Mouse (Mus musculus) embryo, embryonic 10 days (tissue): ENCODE measurements around the gene Gtf3a.

Experiments
- DNase-seq: peaks from one replicate; pipeline ENCODE4 v3.0.0-alpha.2; 2015; ENCODE audit warnings: low spot score

Gene Gtf3a

DNA sequence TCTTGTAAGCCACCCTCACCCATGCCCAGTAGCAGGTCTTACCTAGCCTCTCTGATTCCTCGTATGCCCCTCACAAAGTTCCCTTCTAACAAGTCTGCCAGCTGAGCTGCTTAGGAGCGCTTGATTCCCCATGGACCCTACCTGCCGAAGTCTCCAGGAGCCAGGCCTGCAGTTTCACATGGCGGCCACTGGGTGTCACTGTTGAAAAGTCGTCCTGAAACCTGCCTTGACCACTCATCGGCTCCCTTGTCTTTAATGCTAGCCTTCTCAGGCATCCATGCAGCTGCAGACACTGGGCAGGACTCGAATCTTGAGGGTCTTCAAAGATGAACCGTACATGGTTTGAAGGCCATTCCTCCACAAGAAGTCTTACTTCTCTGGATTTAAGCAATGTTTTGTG is 34.8 kb downstream of the Gtf3a start:
- peak; percentile 88 for DNase-seq

DNA sequence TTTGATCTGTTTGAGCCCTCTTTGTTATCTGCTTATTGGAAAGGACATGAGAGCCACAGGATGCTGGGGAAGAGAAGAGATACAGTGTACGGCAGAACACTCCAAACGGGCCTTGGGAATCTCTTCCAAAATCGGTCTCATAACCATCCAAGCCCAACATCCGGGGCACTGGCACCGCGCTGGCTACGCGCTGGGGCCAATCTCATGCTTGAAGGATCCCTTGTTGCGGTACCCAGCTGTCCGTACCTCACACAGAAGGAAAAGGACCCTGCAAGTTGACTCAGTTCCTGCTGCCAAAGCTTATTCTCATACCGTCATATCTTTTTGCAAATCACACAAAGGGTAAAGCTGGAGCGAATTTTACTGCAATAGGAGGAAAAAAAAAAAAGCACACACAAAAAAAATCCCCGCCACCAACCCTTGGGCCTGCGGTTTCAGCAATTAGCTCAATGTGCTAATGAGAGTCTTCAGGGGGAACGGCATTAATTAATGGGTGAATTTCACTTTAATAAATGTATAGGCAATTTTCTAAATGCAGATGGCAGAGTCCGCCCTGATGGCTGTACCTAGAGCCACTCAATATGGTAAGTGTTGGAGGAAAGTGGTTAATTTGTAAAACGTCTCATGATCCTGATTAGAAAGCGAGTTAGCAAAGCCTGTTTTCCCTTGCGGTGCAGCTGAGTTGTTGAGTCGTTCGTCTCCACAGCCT is 37.4 kb downstream of the Gtf3a start:
- DNase-seq: no peak

DNA sequence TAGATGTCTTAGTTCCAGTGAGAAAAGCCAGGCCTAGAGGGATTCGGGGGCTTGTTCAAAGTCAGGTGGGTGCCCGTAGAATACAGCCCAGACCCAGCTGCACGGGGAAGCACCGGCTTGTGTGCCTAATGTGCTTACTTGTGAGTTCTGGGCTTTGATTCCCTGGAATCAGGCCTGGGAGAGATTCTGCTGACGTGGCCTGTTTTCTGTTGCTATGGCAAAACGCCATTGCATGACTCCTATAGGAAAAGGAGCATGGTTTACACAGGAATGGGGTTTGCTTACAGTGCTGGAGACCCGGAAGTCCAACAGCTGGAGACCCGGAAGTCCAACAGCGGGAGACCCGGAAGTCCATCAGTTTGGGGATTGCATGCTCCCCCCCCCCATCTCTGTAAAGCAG is 39.1 kb downstream of the Gtf3a start:
- no peak for DNase-seq

DNA sequence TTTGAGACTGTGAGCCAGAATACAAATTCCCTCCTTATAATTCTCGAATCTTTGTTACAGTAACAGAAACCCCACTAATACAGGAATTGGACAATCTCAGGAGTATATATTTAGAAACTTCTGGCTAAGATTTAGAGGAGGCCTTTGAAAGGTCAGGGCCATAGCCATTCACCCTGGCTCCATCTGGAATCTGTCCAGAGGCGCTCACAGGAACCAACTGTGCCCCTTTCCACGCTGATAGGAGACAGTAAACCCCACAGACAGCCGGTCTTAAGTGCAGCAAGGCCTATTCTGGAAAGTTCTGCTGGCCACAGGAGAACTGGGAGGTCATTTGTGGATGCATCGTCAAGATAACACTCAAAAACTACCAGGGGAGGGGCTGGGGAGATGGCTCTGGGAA is 40.6 kb downstream of the Gtf3a start:
- DNase-seq: no peak

DNA sequence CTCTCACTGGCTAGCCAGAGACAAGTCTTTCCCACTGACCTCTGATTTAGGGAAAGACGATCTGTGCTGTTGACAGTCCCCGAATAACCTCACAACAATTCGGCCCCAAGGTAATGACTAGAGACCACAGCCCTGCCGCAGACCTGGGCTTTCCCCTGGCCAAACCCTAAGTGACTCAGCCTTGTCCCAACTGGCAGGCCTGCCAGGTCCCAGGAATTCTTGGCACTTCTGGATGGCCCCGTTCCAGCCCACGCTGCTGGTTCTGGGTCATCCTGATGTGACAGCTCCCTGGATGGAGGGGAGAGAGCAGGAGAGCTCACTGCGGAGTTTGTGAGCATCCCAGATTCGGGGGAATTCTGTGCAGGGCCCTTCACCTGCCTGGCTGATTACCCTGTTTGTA is 45.1 kb downstream of the Gtf3a start:
- no peak for DNase-seq

DNA sequence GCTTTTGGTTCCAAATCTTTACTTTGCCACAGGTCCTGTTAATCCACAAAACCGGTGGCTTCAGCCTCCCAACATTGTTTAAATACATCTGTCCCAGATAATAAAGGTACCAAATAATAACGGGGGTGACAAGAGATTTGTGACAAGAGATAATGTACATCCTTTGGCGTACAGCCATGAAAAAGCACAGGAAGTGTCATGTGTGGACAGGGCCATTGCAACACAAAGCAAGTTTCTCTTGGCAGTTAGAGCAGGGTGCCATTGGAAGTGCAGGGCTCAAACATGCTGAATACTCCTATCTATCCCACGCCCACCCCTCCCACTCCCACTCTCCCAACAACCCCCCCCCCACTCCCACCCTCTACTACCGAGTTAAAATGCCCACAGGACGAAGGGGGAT is 46.5 kb downstream of the Gtf3a start:
- DNase-seq: no peak

DNA sequence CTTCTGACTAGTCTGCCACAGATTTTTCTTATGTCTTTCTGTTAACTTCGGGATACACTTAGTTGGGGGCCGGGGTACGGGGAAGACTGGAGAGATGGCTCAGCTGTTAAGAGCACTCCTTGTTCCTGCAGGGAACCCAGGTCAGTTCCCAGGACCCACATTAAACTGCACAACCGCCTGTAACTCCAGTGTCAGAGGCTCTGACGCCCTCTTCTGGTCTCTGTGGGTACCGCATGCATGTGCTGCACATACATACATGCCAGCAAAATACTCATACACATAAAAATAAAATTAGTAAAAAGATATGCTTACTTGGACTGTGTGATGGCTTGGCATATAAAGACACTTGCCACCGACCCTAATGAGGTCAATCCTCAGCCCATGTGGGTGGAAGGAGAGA is 48.4 kb downstream of the Gtf3a start:
- no peak for DNase-seq

DNA sequence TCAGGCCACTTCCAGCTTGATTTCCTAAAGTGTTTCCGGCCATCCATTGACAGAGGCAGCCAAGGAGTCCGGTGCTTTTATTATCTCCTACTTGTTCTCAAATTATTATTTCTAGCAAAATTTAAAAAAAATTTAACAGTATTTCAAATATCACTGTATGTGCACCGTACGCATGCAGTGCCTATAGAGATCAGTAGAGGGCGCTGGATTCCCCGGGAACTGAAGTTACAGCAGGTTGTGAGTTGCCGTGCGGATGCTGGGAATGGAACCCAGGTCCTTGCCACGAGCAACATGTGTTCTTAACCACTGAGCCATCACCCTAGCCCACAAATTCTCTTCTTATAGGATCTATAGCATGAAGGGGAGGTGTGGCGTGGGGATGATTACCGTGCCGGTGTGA is 50.3 kb downstream of the Gtf3a start:
- no peak for DNase-seq

DNA sequence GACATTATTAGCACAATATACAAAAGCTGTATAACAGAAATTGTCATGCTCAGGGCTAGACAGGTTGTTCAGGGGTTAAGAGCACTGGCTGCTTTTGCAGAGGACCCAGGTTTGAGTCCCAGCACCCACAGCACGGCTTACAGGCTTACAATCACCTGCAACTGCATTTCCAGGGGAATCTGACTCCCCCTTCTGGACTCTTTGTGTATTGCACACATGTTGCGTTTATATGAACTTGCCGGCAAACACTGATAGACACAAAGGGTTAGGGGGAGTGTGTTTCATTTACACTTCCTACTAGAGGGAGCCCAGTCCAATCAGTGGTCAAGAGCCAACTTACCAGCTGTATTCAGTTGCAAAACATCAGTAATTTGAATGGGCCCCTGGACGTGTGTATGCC is 52.9 kb downstream of the Gtf3a start:
- DNase-seq: no peak

DNA sequence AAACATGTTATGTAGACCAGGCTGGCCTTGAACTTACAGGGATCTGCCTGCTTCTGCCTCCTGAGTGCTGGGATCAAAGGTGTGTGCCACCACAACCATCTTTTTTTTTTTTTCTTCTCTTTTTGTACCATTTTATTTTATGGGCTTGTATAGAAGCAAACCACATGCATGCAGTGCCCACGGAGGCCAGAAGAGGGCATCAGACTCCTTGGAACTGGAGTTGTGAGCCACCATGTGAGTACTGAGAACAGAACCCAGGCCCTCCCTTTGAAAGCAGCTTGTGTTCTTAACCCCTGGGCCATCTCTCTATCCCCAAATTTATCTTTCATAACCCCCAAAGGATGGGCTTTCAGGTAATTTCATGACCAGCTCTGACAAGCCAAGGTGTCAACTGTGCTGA is 54.8 kb downstream of the Gtf3a start:
- no peak for DNase-seq
